Mouse (Mus musculus) hindbrain, embryonic 12.5 days (tissue): ENCODE results near the gene Obox3. TPM values are rescaled to one million over a fixed set of nuclear protein-coding genes. Genes with fewer than 3 reads are reported as not detected.
"Not testable (repeated sequence)": the region's sequence is repeated elsewhere in the genome, so short reads cannot be mapped to it uniquely, and the experiment has no call there.

Experiments used
- ATAC-seq: fragments of 200-750 bp; cut with Nextera tagmentation; 2 replicates; pipeline ENCODE4 v1.8.0; 2017; ENCODE audit warnings: moderate TSS enrichment; ENCODE audit not compliant: low FRiP score
- H3K27ac ChIP-seq: fragments of 300-500 bp; sonication (generic); 2 replicates; pipeline ENCODE4 v1.5.1; 2016; ENCODE audit warnings: mild to moderate bottlenecking
- H3K27me3 ChIP-seq: fragments of 300-500 bp; sonication (generic); 2 replicates; pipeline ENCODE4 v1.6.1; 2016; ENCODE audit warnings: mild to moderate bottlenecking
- H3K36me3 ChIP-seq: fragments of 300-500 bp; sonication (generic); 2 replicates; pipeline ENCODE4 v1.6.1; 2016; ENCODE audit warnings: mild to moderate bottlenecking
- H3K4me1 ChIP-seq: fragments of 300-500 bp; sonication (generic); 2 replicates; pipeline ENCODE4 v1.6.1; 2016
- H3K4me2 ChIP-seq: fragments of 300-500 bp; sonication (generic); replicated peaks from 2 replicates; pipeline ENCODE4 v1.6.1; 2016; ENCODE audit warnings: mild to moderate bottlenecking
- H3K4me3 ChIP-seq: fragments of 300-500 bp; sonication (generic); 2 replicates; pipeline ENCODE4 v1.5.1; 2016; ENCODE audit warnings: mild to moderate bottlenecking
- H3K9ac ChIP-seq: fragments of 300-500 bp; sonication (generic); 2 replicates; pipeline ENCODE4 v1.6.1; 2016; ENCODE audit warnings: mild to moderate bottlenecking, moderate library complexity
- H3K9me3 ChIP-seq: fragments of 300-500 bp; sonication (generic); replicated peaks from 2 replicates; pipeline ENCODE4 v1.6.1; 2016; ENCODE audit warnings: mild to moderate bottlenecking
- WGBS: fragments of 180-500 bp; shearing (Covaris S2); methylation state at CpG from one replicate; pipeline ENCODE4 v1.1.7; 2016; 5-methylcytosine and 5-hydroxymethylcytosine counted together
- polyA plus RNA-seq: library from polyadenylated mRNA; unstranded; fragments of >200 nt; fragmentation: Nextera tagmentation; extraction: Ambion mirVana; gene quantifications from 2 replicates; pipeline ENCODE4 v1.2.1, GENCODE M21; 2016

Gene Obox3
- not detected in 2 replicates for polyA plus RNA-seq

DNA sequence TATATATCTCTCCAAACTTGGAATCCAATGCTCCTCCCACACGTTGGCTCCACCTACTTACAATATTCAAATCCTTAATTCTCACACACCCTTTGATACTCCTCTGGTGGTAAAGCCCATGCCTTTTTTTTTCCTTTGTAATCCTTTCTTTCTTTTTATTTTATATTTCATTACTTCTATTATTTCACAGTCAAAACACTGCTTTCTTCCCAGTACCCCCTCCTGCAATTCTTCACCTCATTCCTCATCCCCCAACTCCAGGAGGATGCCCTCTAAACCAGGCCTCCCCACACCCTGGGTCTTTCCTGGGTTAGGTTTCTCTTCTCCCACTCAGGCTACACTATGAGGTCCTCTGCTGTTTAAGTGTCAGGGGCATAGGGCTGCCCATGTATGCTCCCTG, at the start of gene Obox3:
Gene Obox3 (minus strand): TSS at position 101 of the 400 bp plus-strand sequence.
- H3K4me3 ChIP-seq, H3K4me2 ChIP-seq, H3K36me3 ChIP-seq, H3K27ac ChIP-seq, H3K27me3 ChIP-seq, H3K4me1 ChIP-seq, H3K9me3 ChIP-seq, H3K9ac ChIP-seq, ATAC-seq: not testable (repeated sequence)
- WGBS = 38% methylated on average over 1 of the region's 1 CpGs

DNA sequence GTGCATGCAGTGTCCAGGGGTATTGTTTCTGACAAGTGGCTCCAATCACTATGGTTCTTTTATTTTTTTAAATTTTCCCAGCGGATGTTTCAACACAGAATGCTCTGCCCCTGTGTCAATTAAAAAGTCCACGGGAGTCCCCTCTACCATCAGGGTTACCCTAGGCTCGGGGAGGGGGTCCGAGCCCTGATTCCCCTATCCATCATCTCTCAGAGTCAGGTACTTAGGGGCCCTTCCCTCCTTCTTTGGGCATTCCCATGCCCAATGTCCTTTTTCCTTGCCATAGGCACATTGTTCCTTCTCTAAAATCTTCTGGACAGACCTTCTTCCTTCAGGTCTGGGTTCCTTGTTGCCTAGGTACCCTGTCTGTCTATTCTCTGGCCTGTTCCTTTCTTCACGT, 130.3 kb downstream of the Obox3 start:
- not testable (repeated sequence) for ATAC-seq, H3K36me3 ChIP-seq
- WGBS = 74% methylated on average over 5 of the region's 5 CpGs

More for the DNA sequence above, 130.3 kb downstream of the Obox3 start:
- not testable (repeated sequence) for H3K9me3 ChIP-seq, H3K4me2 ChIP-seq, H3K4me1 ChIP-seq, H3K4me3 ChIP-seq, H3K27ac ChIP-seq, H3K9ac ChIP-seq, H3K27me3 ChIP-seq

Other genes starting within 250 kb of the Obox3 start
- gene Obox5, start 110.2 kb upstream of the Obox3 start, polyA plus RNA-seq = not detected in 2 replicates
- gene Obox6, start 199.8 kb upstream of the Obox3 start, polyA plus RNA-seq = not detected in 2 replicates
- gene Crx, start 240.1 kb upstream of the Obox3 start, polyA plus RNA-seq = not detected in 2 replicates
- gene Crxos, start 242.7 kb upstream of the Obox3 start, polyA plus RNA-seq = not detected in 2 replicates